Mouse (Mus musculus): ENCODE data around the gene Matk. TPM values are rescaled to one million over a fixed set of nuclear protein-coding genes. Genes with fewer than 3 reads are reported as not detected.

Matk gene
- total and polyA plus RNA-seq, 3 experiments: 0.48 to 1.5 (median 0.86) TPM

- intact Hi-C loops (cut with DNase I): no loop called here
- Histone ChIP-seq H3K36me3 (ENCODE audit: control insufficient read depth, insufficient read depth, low read length) (no peaks in the 10 kb centered on the region), H3K4me3 (no peak within 1 kb of the TSS), H3K27ac (no peak within 1 kb of the TSS), H3K79me2 (replicated peaks; ENCODE audit: control insufficient read depth, insufficient read depth, low read length) (no peaks in the 10 kb centered on the region), H3K9ac (ENCODE audit: low read depth, low read length) (no peak within 1 kb of the TSS), H3K4me1 (ENCODE audit: control insufficient read depth, insufficient read depth, low read length) (peaks cover 2% of the 10 kb centered on the region), H3K27me3 (ENCODE audit: control insufficient read depth, insufficient read depth, low read length) (peaks cover 4% of the 10 kb centered on the region; the same call in 1 of the 2 replicates)
- TF ChIP-seq POLR2A (IDR thresholded peaks at IDR 0.05; ENCODE audit: insufficient read depth, low read depth, low read length) (no peak), CTCF (IDR thresholded peaks at IDR 0.05) (peak; percentile 59)
- 13% methylated on average over 27 of the region's 27 CpGs for WGBS
- no peak for DNase-seq
Observed at GRCm38 (mm10) chr10:81230438-81231332, 22.1 kb upstream of the Matk start, which contains the start of gene Atcay. Gene Atcay (minus strand): TSS chr10:81230833.

GRCm38 (mm10) chr10:81231436-81231835, 21.3 kb upstream of the Matk start:
- Histone ChIP-seq H3K9ac (ENCODE audit: low read depth, low read length) (no peak overlapping the region), H3K27me3 (ENCODE audit: control insufficient read depth, insufficient read depth, low read length) (peaks cover 4% of the 10 kb centered on the region; the same call in 1 of the 2 replicates), H3K27ac (no peak overlapping the region), H3K4me3 (no peak overlapping the region), H3K4me1 (ENCODE audit: control insufficient read depth, insufficient read depth, low read length) (peaks cover 2% of the 10 kb centered on the region), H3K36me3 (ENCODE audit: control insufficient read depth, insufficient read depth, low read length) (no peaks in the 10 kb centered on the region), H3K79me2 (replicated peaks; ENCODE audit: control insufficient read depth, insufficient read depth, low read length) (no peaks in the 10 kb centered on the region)
- intact Hi-C loops (cut with DNase I): no loop called here
- DNase-seq: no peak
- TF ChIP-seq CTCF (IDR thresholded peaks at IDR 0.05) (no peak), EP300 (IDR thresholded peaks at IDR 0.05; ENCODE audit: insufficient read depth, low read depth, low read length) (no peak), POLR2A (IDR thresholded peaks at IDR 0.05; ENCODE audit: insufficient read depth, low read depth, low read length) (no peak)
- WGBS: 60% methylated on average over 7 of the region's 7 CpGs

- DNase-seq: peak; percentile 84 to 87
- peaks cover 4% of the 10 kb centered on the region; the same call in 1 of the 2 replicates for H3K27me3 ChIP-seq (ENCODE audit: control insufficient read depth, insufficient read depth, low read length)
- TF ChIP-seq POLR2A (IDR thresholded peaks at IDR 0.05; ENCODE audit: insufficient read depth, low read depth, low read length) (peak; percentile 57; the same call in 1 of the 2 replicates), EP300 (IDR thresholded peaks at IDR 0.05; ENCODE audit: insufficient read depth, low read depth, low read length) (no peak)
- no peak within 1 kb of the TSS; the same call in 1 of the 2 replicates for H3K27ac ChIP-seq
- 10% methylated on average over 29 of the region's 29 CpGs for WGBS
- no peaks in the 10 kb centered on the region for H3K79me2 ChIP-seq (replicated peaks; ENCODE audit: control insufficient read depth, insufficient read depth, low read length)
- H3K4me3 ChIP-seq: peak within 1 kb of the TSS; percentile 67
- H3K4me1 ChIP-seq (ENCODE audit: control insufficient read depth, insufficient read depth, low read length): peaks cover 2% of the 10 kb centered on the region
- intact Hi-C loops (cut with DNase I): no loop called here
- H3K9ac ChIP-seq (ENCODE audit: low read depth, low read length): peak within 1 kb of the TSS; percentile 76
- H3K36me3 ChIP-seq (ENCODE audit: control insufficient read depth, insufficient read depth, low read length): no peaks in the 10 kb centered on the region
Observed at GRCm38 (mm10) chr10:81232580-81233225, 20.0 kb upstream of the Matk start, which contains the start of gene Zfr2. Gene Zfr2 (plus strand): TSS chr10:81233155.

- H3K79me2 ChIP-seq (replicated peaks; ENCODE audit: control insufficient read depth, insufficient read depth, low read length): no peaks in the 10 kb centered on the region
- DNase-seq: no peak
- H3K4me1 ChIP-seq (ENCODE audit: control insufficient read depth, insufficient read depth, low read length): peaks cover 2% of the 10 kb centered on the region
- H3K27ac ChIP-seq: no peak overlapping the region; the same call in 1 of the 2 replicates
- H3K27me3 ChIP-seq (ENCODE audit: control insufficient read depth, insufficient read depth, low read length): peaks cover 4% of the 10 kb centered on the region; the same call in 1 of the 2 replicates
- H3K9ac ChIP-seq (ENCODE audit: low read depth, low read length): peak overlapping the region; percentile 76
- TF ChIP-seq POLR2A (IDR thresholded peaks at IDR 0.05; ENCODE audit: insufficient read depth, low read depth, low read length): no peak
- TF ChIP-seq CTCF (IDR thresholded peaks at IDR 0.05): no peak
- TF ChIP-seq EP300 (IDR thresholded peaks at IDR 0.05; ENCODE audit: insufficient read depth, low read depth, low read length): no peak
- WGBS: 3% methylated on average over 28 of the region's 28 CpGs
- peak overlapping the region; percentile 67 for H3K4me3 ChIP-seq
- no peaks in the 10 kb centered on the region for H3K36me3 ChIP-seq (ENCODE audit: control insufficient read depth, insufficient read depth, low read length)
- intact Hi-C loops (cut with DNase I): no loop called here
Observed at GRCm38 (mm10) chr10:81233226-81233585, 19.5 kb upstream of the Matk start.

GRCm38 (mm10) chr10:81234206-81234605, 18.5 kb upstream of the Matk start:
- Histone ChIP-seq H3K9ac (ENCODE audit: low read depth, low read length) (no peak overlapping the region), H3K36me3 (ENCODE audit: control insufficient read depth, insufficient read depth, low read length) (no peaks in the 10 kb centered on the region), H3K27me3 (ENCODE audit: control insufficient read depth, insufficient read depth, low read length) (peaks cover 4% of the 10 kb centered on the region; the same call in 1 of the 2 replicates), H3K79me2 (replicated peaks; ENCODE audit: control insufficient read depth, insufficient read depth, low read length) (no peaks in the 10 kb centered on the region), H3K4me3 (no peak overlapping the region), H3K4me1 (ENCODE audit: control insufficient read depth, insufficient read depth, low read length) (peaks cover 2% of the 10 kb centered on the region), H3K27ac (no peak overlapping the region)
- whole genome bisulfite sequencing: 67% methylated on average over 6 of the region's 6 CpGs
- TF ChIP-seq POLR2A (IDR thresholded peaks at IDR 0.05; ENCODE audit: insufficient read depth, low read depth, low read length): no peak
- no peak for TF ChIP-seq CTCF (IDR thresholded peaks at IDR 0.05)
- intact Hi-C loops (cut with DNase I): no loop called here
- DNase-seq: no peak
